Mouse (Mus musculus) stomach, embryonic 15.5 days (tissue): ENCODE results near the gene Ccdc61. TPM values are rescaled to one million over a fixed set of nuclear protein-coding genes. Genes with fewer than 3 reads are reported as not detected.

Source experiments
- ATAC-seq: fragments of 200-750 bp; cut with Nextera tagmentation; 2 replicates; pipeline ENCODE4 v1.8.0; 2017; ENCODE audit warnings: low read depth, moderate number of reproducible peaks, moderate TSS enrichment; ENCODE audit not compliant: insufficient read depth, low FRiP score
- H3K27ac ChIP-seq: fragments of 300-500 bp; sonication (generic); 2 replicates; pipeline ENCODE4 v1.5.1; 2015; ENCODE audit warnings: mild to moderate bottlenecking, inconsistent platforms
- H3K27me3 ChIP-seq: fragments of 300-500 bp; sonication (generic); replicated peaks from 2 replicates; pipeline ENCODE4 v1.6.1; 2015; ENCODE audit warnings: inconsistent platforms
- H3K36me3 ChIP-seq: fragments of 300-500 bp; sonication (generic); 2 replicates; pipeline ENCODE4 v1.6.1; 2015; ENCODE audit warnings: inconsistent platforms
- H3K4me1 ChIP-seq: fragments of 300-500 bp; sonication (generic); 2 replicates; pipeline ENCODE4 v1.6.1; 2015; ENCODE audit warnings: inconsistent platforms
- H3K4me2 ChIP-seq: fragments of 300-500 bp; sonication (generic); 2 replicates; pipeline ENCODE4 v1.6.1; 2015; ENCODE audit warnings: mild to moderate bottlenecking, inconsistent platforms
- H3K4me3 ChIP-seq: fragments of 300-500 bp; sonication (generic); replicated peaks from 2 replicates; pipeline ENCODE4 v1.5.1; 2015; ENCODE audit warnings: inconsistent platforms
- H3K9ac ChIP-seq: fragments of 300-500 bp; sonication (generic); 2 replicates; pipeline ENCODE4 v1.6.1; 2015; ENCODE audit warnings: inconsistent platforms
- H3K9me3 ChIP-seq: fragments of 300-500 bp; sonication (generic); 2 replicates; pipeline ENCODE4 v1.6.1; 2016; ENCODE audit warnings: inconsistent platforms
- WGBS: fragments of 180-500 bp; shearing (Covaris S2); methylation state at CpG from one replicate; pipeline ENCODE4 v1.1.7; 2015; 5-methylcytosine and 5-hydroxymethylcytosine counted together
- polyA plus RNA-seq: library from polyadenylated mRNA; unstranded; fragments of >200 nt; fragmentation: Nextera tagmentation; extraction: Ambion mirVana; gene quantifications from 2 replicates; pipeline ENCODE4 v1.2.1, GENCODE M21; 2015

Gene Ccdc61
- polyA plus RNA-seq, 1 experiment from 2014 or later: 26.1 TPM

- no peak overlapping the region for H3K9ac ChIP-seq
- H3K4me1 ChIP-seq: peaks cover 9% of the 10 kb centered on the region
- H3K36me3 ChIP-seq: no peaks in the 10 kb centered on the region
- peak overlapping the region; percentile 51 for H3K4me3 ChIP-seq
- ATAC-seq: no peak
- H3K9me3 ChIP-seq: no peaks in the 10 kb centered on the region
- H3K27ac ChIP-seq: no peak overlapping the region
- peaks cover 44% of the 10 kb centered on the region for H3K27me3 ChIP-seq
- H3K4me2 ChIP-seq: peak overlapping the region; percentile 94
- 43% methylated on average over 6 of the region's 6 CpGs for WGBS
These were observed 16.7 kb upstream of the Ccdc61 start for GRCm38 (mm10) chr7:18926911-18927310.

- peaks cover 9% of the 10 kb centered on the region for H3K4me1 ChIP-seq
- 3% methylated on average over 38 of the region's 42 CpGs for WGBS
- no peaks in the 10 kb centered on the region for H3K9me3 ChIP-seq
- H3K4me3 ChIP-seq: peak overlapping the region; percentile 51
- no peak overlapping the region for H3K27ac ChIP-seq
- peak; percentile 18; the same call in 1 of the 2 replicates for ATAC-seq
- H3K4me2 ChIP-seq: peak overlapping the region; percentile 94
- H3K9ac ChIP-seq: 0 out of 2 replicates have a peak overlapping the region, but pooled peaks have one; percentile 22
- peaks cover 44% of the 10 kb centered on the region for H3K27me3 ChIP-seq
- H3K36me3 ChIP-seq: no peaks in the 10 kb centered on the region
These were observed 16.0 kb upstream of the Ccdc61 start for GRCm38 (mm10) chr7:18926041-18926790.

- no peak within 1 kb of the TSS for H3K27ac ChIP-seq
- WGBS: 2% methylated on average over 30 of the region's 45 CpGs
- peaks cover 44% of the 10 kb centered on the region for H3K27me3 ChIP-seq
- peak within 1 kb of the TSS; percentile 94 for H3K4me2 ChIP-seq
- no peaks in the 10 kb centered on the region for H3K36me3 ChIP-seq
- peaks cover 9% of the 10 kb centered on the region for H3K4me1 ChIP-seq
- 0 out of 2 replicates have a peak within 1 kb of the TSS, but pooled peaks have one; percentile 22 for H3K9ac ChIP-seq
- ATAC-seq: peak; percentile 79
- peak within 1 kb of the TSS; percentile 51 for H3K4me3 ChIP-seq
- H3K9me3 ChIP-seq: no peaks in the 10 kb centered on the region
These were observed 15.1 kb upstream of the Ccdc61 start, which contains the start of gene Nova2 for GRCm38 (mm10) chr7:18925162-18925938. TSS of gene Nova2 (plus strand) at chr7:18925888.

- H3K4me3 ChIP-seq: no peak overlapping the region
- no peaks in the 10 kb centered on the region for H3K9me3 ChIP-seq
- ATAC-seq: no peak
- H3K9ac ChIP-seq: no peak overlapping the region
- 15% methylated on average over 8 of the region's 8 CpGs for WGBS
- no peak overlapping the region for H3K4me2 ChIP-seq
- H3K36me3 ChIP-seq: no peaks in the 10 kb centered on the region
- peaks cover 9% of the 10 kb centered on the region for H3K4me1 ChIP-seq
- H3K27me3 ChIP-seq: peaks cover 44% of the 10 kb centered on the region
- H3K27ac ChIP-seq: no peak overlapping the region
These were observed 14.1 kb upstream of the Ccdc61 start for GRCm38 (mm10) chr7:18924321-18924720.

- Histone ChIP-seq H3K9ac (no peak overlapping the region), H3K27me3 (peaks cover 44% of the 10 kb centered on the region), H3K36me3 (no peaks in the 10 kb centered on the region), H3K9me3 (no peaks in the 10 kb centered on the region), H3K4me1 (peaks cover 9% of the 10 kb centered on the region), H3K27ac (no peak overlapping the region), H3K4me2 (no peak overlapping the region), H3K4me3 (no peak overlapping the region)
- no peak for ATAC-seq
- 32% methylated on average over 4 of the region's 4 CpGs for WGBS
These were observed 13.5 kb upstream of the Ccdc61 start for GRCm38 (mm10) chr7:18923711-18924191.

GRCm38 (mm10) chr7:18923267-18923666, 13.1 kb upstream of the Ccdc61 start:
- H3K4me2 ChIP-seq: no peak overlapping the region
- H3K27me3 ChIP-seq: peaks cover 44% of the 10 kb centered on the region
- H3K4me3 ChIP-seq: no peak overlapping the region

GRCm38 (mm10) chr7:18922807-18923206, 12.6 kb upstream of the Ccdc61 start:
- Histone ChIP-seq H3K4me1 (peaks cover 9% of the 10 kb centered on the region), H3K27me3 (peaks cover 39% of the 10 kb centered on the region), H3K9ac (no peak overlapping the region), H3K4me2 (no peak overlapping the region), H3K36me3 (no peaks in the 10 kb centered on the region), H3K27ac (no peak overlapping the region), H3K4me3 (no peak overlapping the region), H3K9me3 (no peaks in the 10 kb centered on the region)
- WGBS: 46% methylated on average over 5 of the region's 5 CpGs
- ATAC-seq: no peak

More at GRCm38 (mm10) chr7:18923267-18923666, 13.1 kb upstream of the Ccdc61 start:
- Histone ChIP-seq H3K4me1 (peaks cover 9% of the 10 kb centered on the region), H3K9me3 (no peaks in the 10 kb centered on the region), H3K36me3 (no peaks in the 10 kb centered on the region), H3K27ac (no peak overlapping the region), H3K9ac (no peak overlapping the region)
- ATAC-seq: no peak
- 74% methylated on average over 11 of the region's 11 CpGs for WGBS

GRCm38 (mm10) chr7:18921069-18921468, 10.9 kb upstream of the Ccdc61 start:
- Histone ChIP-seq H3K27me3 (peaks cover 24% of the 10 kb centered on the region), H3K27ac (no peak overlapping the region), H3K36me3 (no peaks in the 10 kb centered on the region), H3K9ac (no peak overlapping the region), H3K4me1 (peaks cover 7% of the 10 kb centered on the region), H3K4me3 (no peak overlapping the region), H3K4me2 (peak overlapping the region; percentile 34), H3K9me3 (no peaks in the 10 kb centered on the region)
- peak; percentile 51; the same call in 1 of the 2 replicates for ATAC-seq
- WGBS: 2% methylated on average over 12 of the region's 12 CpGs

GRCm38 (mm10) chr7:18917931-18918330, 7.7 kb upstream of the Ccdc61 start:
- H3K36me3 ChIP-seq: no peaks in the 10 kb centered on the region
- no peaks in the 10 kb centered on the region for H3K4me1 ChIP-seq
- no peak overlapping the region for H3K9ac ChIP-seq
- no peak overlapping the region for H3K27ac ChIP-seq
- H3K27me3 ChIP-seq: no peaks in the 10 kb centered on the region
- H3K9me3 ChIP-seq: no peaks in the 10 kb centered on the region
- 67% methylated on average over 3 of the region's 3 CpGs for WGBS
- no peak overlapping the region for H3K4me2 ChIP-seq
- ATAC-seq: no peak
- H3K4me3 ChIP-seq: no peak overlapping the region

- H3K9me3 ChIP-seq: no peaks in the 10 kb centered on the region
- 0 out of 2 replicates have a peak, but pooled peaks cover under 1% of the 10 kb centered on the region for H3K4me1 ChIP-seq
- H3K9ac ChIP-seq: no peak overlapping the region
- H3K4me3 ChIP-seq: no peak overlapping the region
- WGBS: 59% methylated on average over 4 of the region's 4 CpGs
- H3K27ac ChIP-seq: no peak overlapping the region
- no peak for ATAC-seq
- H3K4me2 ChIP-seq: no peak overlapping the region
- H3K36me3 ChIP-seq: no peaks in the 10 kb centered on the region
- H3K27me3 ChIP-seq: no peaks in the 10 kb centered on the region
These were observed 6.0 kb upstream of the Ccdc61 start for GRCm38 (mm10) chr7:18916254-18916653.

GRCm38 (mm10) chr7:18909797-18910196, 418 bp downstream of the Ccdc61 start:
- H3K4me1 ChIP-seq: peaks cover 16% of the 10 kb centered on the region
- H3K27ac ChIP-seq: no peak overlapping the region
- H3K4me2 ChIP-seq: peak overlapping the region; percentile 65
- H3K9ac ChIP-seq: peak overlapping the region; percentile 51
- peak overlapping the region; percentile 67 for H3K4me3 ChIP-seq
- no peaks in the 10 kb centered on the region for H3K36me3 ChIP-seq
- 3% methylated on average over 17 of the region's 17 CpGs for WGBS
- H3K9me3 ChIP-seq: no peaks in the 10 kb centered on the region
- no peaks in the 10 kb centered on the region for H3K27me3 ChIP-seq
- ATAC-seq: peak; percentile 6; the same call in 1 of the 2 replicates

GRCm38 (mm10) chr7:18904971-18905370, 5.2 kb downstream of the Ccdc61 start:
- Histone ChIP-seq H3K4me2 (no peak overlapping the region), H3K36me3 (peaks cover 8% of the 10 kb centered on the region; the same call in 1 of the 2 replicates), H3K9me3 (no peaks in the 10 kb centered on the region), H3K9ac (no peak overlapping the region), H3K4me1 (peaks cover 10% of the 10 kb centered on the region), H3K4me3 (no peak overlapping the region), H3K27me3 (no peaks in the 10 kb centered on the region), H3K27ac (no peak overlapping the region)
- 65% methylated on average over 3 of the region's 3 CpGs for WGBS
- ATAC-seq: no peak
